Mouse (Mus musculus): ENCODE data around the gene Mtmr12.

Mtmr12 gene

DNA sequence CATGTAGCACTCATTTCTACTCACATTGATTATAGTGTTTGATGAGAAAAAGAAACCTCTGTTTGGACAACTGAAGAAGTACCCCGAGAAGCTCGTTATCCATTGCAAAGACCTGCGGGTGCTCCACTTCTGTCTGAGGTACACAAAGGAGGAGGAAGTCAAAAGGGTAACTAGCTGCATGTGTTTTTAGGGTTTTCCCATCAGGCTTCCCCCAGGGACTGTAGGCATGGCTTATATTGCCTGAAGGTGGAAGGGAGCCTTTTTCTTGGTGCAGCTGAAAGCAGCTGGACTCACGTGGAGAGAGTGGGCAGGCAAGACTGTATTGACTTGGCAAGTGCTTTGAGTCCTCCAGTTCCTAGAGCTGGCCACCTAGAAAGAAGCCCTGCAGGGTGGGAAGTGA lies 31.2 kb downstream of the Mtmr12 start:
- DNase-seq (ENCODE audit: low spot score in 2 of 2), result no peak

DNA sequence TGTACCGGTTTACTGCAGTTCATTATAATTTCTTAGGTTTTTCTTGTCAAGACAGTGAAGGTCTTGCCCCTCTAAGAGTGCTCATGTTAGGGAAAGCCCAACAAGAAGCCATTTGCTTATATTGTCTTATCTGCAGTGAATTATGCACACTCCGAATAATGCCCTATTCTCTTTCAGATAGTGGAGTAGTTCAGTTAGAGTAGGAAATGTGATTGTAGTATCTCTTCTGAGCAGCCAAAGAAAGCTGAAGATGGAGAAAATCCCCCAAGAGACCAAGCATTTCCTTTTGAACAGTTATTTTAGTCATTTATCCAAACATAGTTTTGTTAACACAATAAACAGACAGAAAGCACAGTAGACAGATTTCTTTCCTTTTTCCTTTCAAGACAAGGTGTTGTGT lies 32.1 kb downstream of the Mtmr12 start:
- DNase-seq (ENCODE audit: low spot score in 2 of 2), result no peak

DNA sequence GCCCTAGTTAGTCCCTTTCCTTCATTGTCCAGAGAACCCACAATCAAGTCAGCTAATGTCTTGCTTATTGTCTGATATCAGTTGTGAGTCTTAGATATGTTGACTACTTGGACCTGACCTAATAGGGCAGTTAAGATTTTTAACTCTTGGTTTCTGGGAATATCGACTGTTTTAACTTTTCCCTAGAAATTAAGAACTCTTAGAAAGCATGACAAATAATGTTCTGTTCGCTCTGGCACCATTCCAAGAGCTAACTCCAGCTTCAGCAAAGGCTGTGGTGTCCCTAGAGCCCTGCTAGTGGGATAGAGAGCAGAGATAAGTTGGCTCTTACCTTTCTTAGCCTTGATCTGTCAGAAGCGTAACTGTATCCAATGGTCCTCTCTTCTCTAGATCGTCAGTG lies 32.7 kb downstream of the Mtmr12 start:
- no peak for DNase-seq (ENCODE audit: low spot score in 2 of 2)

DNA sequence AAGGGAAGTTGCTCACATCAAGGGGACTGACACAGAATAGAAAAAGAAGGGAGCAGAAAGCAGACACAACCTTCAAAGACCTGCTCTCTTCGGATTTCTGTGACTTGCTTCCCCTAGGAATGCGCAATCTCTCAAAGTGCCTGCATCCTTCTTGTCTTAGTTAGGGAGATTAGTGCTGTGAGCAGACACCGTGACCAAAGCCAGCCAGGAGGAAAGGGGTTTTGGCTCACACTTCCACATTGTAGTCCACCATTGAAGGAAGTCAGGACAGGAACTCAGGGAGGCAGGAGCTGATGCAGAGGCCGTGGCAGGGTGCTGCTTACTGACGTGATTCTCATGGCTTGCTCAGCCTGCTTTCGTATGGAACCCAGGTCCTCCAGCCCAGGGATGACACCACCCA lies 33.5 kb downstream of the Mtmr12 start:
- no peak for DNase-seq (ENCODE audit: low spot score in 2 of 2)

DNA sequence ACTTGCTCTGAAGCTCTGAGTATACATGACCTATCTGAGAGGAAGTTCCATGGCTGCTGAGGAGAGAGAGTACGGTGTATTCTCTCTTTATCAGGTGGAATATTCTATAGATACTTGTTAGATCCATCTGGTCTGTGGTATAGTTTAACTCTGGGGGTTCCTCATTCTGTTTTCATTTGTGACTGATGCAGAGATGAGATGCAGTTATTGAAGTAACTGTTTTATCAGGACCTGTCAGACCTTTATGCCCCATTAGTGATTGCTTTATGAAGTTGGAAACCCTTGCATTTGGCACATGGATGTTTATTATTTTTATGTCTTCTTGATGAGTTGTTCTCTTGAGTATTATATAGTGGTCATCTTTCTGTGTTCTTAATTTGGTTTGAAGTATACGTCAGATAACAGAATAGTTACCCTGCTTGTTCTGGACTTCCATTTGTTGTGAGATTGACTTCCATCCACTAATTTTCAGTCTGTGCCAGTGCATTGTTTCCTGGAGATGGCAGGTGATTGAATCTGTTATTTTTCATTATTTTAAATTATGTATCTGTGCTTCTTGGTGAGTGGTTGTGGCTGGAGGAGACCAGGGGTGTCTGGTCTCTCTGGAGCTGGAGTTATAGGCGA lies 36.0 kb downstream of the Mtmr12 start:
- no peak for DNase-seq (ENCODE audit: low spot score in 2 of 2)

DNA sequence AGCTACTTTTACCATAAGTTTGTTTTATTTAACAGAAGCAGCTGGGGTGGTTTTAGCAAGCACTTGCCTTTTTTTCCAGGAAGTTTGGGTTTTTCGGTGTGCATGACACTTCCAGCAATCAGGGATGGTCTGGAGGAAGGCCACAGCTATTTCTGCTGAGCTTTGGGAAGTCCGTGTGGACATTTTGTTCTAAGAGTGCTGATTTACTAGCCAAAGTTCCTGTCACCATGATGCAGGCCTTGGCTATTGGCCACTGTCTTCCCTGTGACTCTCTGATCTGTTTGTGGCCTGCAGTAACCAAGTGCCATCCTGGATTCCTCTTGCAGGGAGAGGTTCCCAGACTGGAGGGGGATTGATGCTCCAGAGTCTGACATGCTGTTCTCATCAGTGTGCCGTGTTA lies 39.0 kb downstream of the Mtmr12 start:
- DNase-seq (ENCODE audit: low spot score in 2 of 2), result peak; percentile 68 to 72

DNA sequence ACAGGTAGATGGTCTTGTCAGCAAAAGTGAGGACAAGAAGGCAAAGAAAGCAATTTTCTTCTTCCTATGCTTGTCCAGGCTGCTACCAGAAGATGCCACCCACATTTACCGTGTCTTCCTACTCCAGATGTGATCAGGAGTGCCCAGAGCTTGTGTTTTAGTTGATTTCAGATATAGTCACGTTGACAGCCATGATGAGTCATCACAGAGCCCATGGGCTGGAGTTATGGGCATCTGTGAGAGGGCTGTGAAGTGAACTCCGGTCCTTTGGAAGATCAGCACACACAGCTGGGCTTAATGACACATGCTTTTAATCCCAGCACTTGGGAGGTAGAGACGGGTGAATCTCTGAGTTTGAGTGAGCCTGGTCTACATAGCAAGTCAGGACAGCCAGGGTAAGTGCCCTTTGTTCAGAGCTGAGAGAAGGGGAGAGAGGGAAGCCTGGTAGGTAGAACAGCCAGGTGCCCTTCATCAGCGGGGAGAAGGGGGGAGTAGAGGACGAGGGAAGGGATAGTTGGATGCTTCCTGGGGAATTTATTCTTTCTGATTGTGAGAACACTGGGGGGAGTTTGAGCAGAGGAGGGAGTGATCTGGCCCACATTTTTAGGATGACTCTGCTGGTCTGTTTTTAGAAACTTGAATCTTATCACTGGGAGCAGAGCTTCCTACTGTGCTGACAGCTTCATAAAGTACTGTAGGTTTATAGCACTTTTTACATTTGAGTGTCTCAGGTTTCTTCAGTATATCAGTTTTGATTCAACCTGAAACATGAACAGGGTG lies 40.9 kb downstream of the Mtmr12 start:
- DNase-seq (ENCODE audit: low spot score in 2 of 2), result no peak

DNA sequence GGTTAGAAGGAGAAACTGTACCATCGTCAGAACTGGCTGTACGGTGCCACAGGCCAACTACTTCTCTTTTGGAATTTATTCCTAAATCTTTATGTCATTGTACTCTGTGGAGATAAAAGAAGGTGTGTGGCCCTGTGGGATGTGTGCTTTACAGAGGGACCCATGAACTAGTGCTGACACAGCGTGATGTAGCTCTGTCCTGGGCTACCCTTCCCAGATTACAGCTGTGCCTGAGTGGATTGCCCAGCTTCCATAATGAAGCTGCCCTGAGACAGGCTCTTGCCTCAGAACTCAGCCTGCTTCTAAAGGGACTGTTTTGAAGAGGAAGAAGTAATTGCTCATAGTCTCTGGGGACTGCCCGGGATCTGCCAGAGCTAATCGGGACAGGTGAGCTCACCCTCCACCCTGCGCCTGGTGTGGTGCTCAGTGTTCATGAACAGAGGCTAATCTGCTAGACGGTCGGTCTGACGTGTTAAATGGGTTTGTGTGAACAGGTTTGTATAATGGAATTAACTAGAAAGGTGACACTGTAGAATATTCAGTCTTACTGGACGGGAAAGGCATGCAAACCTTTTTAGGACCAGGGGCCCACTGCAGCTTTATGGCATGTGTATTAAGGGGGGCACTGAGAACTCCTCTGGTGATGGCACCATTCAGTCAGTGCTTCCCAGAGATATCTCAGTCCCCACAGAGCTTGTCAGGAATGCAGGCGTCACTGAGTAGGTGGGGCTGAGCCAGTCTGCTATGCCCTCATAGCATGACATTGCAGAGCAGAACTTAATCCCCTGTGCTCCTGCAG lies 41.7 kb downstream of the Mtmr12 start:
- peak in 1 of 2 experiments; percentile 28 for DNase-seq (ENCODE audit: low spot score in 2 of 2)

DNA sequence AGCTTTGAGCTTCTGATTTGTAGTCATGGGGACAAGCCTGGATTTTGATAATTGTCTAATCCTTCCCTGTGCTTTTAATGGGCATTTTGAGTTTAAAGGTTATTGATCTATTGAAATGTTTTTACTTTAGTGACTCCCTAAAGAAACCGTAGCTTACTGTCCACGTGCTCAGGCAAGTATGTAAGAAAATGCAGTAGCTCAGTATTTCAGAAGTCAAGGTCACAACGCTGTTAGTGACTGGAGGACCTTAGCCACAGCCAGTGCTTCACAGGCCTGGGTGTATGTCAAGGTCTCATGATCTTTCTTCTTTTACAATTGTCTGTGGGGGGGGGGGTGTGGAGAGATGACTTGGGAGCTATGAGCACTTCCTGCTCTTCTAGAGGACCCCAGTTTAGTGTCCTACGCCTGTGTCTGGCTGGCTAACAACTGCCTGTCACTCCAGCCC lies 42.4 kb downstream of the Mtmr12 start:
- DNase-seq (ENCODE audit: low spot score in 2 of 2), result no peak

DNA sequence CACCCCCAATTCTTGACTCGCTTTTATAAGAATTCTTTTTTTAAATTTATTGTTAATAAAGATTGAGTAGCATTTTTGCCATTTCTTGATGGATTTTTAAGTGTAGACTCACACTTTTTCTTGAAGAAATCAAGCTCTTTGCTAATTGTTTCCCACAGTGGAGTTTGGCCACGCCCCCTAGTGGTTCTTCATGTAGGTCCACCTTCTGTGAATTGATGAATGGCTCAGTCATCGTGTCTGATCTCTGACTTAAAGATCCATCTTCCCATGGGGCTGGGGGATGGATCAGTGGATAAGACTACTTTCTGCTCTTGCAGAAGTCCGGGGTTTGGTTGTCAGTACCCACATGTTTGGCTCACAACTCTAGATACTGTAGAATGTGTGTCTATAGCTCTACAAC lies 43.5 kb downstream of the Mtmr12 start:
- DNase-seq (ENCODE audit: low spot score in 2 of 2), result no peak

DNA sequence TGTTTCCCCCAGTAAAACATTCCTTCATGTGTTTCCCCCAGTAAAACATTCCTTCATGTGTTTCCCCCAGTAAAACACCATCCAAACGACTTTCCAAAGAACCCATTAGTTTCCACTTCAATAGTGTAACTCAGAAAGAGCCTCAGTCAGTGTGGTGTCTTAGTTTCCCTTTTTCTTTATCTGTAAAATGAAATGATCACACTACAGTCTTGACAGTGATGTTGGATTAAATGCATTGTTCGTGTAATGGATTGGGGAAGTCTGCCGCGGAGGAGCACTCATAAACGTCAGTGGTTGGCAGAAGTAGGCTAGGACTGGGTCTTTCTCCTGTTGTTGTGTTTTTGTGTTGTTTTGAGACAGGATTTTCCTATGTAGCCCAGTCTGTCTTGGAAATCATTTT lies 45.5 kb downstream of the Mtmr12 start:
- DNase-seq (ENCODE audit: low spot score in 2 of 2), result no peak

DNA sequence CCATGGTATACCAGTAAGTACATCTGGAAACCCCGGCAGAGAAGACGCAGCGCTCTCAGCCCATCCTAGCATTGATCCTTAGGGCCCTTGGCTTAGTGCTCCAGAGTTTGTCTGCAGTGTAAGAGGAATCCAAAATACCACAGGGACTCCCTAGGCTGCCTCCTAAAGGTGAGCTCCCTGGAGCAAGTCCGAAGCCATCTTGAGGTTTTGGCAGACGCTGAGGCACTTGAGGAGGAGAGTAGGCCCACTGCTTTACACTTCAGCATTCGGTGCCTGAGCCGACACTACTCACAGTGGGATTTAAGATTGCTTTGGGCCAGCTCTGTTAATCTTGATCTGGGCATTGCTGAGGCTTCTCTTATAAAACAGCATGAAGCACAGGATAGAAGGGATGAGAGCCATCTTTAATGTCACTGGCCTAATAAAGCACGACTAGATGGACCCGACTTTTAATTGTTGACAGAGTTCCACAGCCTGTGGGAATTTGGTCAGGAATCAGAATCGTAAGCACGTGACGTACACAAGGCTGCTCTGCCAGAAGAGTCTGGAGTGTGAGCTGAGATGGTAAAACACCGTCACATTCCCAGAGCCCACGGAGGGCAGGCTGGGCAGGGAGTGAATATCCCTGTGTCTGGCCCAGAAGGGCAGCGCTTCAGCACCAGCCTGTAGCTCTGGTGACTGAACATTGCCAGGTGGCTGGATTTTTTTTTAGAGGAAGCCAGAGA lies 46.8 kb downstream of the Mtmr12 start:
- DNase-seq (ENCODE audit: low spot score in 2 of 2), result no peak

DNA sequence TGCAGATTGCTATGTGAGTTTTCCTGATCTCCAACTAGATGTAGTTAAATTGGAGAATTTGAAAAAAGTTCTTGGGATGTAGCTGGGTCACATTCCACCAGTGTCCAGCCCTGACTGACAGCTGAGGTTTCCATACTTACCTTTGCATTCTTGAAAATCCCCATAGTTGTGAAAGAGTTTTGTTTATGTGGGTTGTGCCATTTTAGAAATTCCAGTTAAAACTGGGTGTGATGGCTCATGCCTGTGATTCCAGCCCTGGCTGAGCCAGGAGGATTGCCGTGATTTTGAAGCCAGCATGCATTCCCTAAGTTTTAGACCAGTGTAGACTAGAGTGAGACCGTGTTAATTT lies 47.3 kb downstream of the Mtmr12 start:
- DNase-seq (ENCODE audit: low spot score in 2 of 2), result no peak

DNA sequence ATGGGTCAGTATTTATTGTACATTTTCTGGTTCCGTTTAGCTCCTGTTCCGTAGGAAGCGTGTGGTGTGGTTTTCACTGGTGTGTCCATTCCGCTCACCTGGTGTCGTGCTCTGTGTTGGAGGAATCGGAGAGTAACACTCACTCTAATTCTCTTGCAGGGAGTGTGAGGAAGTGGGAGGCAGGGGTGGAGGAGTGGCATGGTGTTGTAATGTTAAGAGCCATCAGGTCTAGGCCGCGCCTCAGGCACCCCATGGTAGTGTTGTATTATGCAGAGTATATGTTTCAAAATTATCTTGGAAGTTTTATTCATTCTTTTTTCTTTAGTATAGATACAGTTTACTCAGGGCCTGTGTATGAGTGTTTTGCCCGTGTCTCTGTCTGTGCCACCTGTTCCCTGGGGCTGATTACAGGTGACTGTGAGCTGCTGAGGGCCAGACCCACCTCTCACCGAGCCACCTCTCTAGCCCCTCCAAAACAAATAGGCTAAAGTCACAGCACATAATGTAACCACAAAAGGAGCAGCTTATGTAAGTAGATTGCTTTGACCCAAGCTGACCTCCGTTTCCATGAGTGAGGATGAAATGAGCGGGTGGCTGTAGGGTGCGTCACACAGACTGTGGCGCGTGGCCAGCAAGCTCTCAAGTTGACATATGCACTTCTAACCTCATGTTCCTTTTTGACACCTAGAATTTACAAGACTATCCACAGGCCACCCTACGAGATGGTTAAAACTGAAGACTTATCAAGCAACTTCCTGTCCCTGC lies 53.1 kb downstream of the Mtmr12 start:
- DNase-seq (ENCODE audit: low spot score in 2 of 2), result no peak

DNA sequence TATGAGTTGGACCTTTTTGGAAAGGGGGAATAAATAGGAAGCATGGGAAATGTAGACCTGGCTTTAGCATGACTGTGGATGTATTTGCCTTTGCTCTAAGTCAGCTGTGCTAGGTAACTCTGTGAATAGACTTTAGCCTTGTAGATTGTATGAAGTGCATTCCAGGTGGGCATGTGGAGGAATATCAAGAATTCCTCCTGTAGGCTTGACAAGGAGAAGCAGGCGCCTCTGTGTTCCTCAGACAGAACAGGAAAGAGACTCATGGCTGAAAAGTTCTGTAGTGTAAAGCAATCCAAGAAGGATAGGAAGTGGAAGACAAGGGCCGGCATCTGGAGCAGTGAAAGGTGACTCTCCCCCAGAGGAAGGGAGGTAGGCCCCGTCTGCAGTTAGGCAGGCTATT lies 58.2 kb downstream of the Mtmr12 start:
- DNase-seq (ENCODE audit: low spot score in 2 of 2), result no peak

DNA sequence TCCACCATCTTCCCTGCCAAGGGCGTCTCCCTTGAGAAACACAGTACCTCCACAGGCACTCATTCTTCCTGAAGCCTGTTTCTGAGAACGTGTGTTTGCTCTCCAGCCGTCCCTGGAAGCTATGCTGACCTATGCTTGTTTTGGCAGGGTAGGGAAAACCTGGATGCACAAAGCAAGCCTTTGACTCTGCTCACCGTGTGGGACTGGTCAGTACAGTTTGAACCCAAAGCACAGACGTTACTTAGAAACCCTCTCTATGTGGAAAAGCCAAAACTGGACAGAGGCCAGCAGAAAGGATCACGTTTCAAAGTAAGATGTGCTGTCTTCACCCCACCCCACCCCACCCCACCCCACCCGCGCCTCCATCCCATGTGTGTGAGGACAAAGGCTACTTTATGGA lies 61.6 kb downstream of the Mtmr12 start:
- DNase-seq (ENCODE audit: low spot score in 2 of 2), result no peak

DNA sequence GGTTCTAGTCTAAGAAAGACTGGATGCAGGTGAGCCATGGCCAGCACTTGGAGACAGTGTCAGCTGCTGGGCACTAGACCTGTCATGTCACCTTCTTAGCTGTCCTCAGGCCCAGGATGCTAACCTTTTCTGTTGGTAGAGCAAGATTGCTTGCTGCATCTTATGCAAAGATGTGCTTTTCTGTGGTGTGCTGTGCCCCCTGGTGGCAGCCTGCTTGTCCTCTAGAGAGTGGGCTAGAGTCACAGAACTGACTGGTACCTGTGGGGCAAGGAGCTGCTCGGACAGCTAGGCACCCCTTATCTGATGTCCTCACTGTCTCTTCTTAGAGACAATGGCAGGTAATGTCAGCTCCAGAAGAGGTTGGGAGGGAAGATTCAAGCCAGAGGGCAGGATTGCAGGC lies 63.2 kb downstream of the Mtmr12 start:
- DNase-seq (ENCODE audit: low spot score in 2 of 2), result peak in 1 of 2 experiments; percentile 55

DNA sequence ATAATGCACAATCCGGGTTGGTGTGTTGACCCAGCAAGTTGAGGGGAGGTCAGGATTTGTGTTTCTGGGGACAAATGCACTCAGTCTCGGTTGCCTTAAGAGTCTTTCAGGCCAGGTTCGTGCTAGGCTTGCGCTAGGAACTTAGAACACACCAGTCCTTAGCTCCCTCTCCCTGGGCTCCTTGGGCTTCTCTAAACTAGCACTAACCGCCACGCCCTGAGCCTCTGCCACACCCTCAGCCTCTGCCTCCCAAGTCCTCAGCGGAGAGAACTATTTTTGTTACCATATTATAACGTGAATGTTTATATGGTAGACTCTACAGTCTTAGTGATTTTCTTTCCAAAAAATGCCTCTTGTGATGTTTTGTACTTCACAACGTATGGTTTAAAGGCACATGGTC lies 66.5 kb downstream of the Mtmr12 start:
- no peak for DNase-seq (ENCODE audit: low spot score in 2 of 2)

DNA sequence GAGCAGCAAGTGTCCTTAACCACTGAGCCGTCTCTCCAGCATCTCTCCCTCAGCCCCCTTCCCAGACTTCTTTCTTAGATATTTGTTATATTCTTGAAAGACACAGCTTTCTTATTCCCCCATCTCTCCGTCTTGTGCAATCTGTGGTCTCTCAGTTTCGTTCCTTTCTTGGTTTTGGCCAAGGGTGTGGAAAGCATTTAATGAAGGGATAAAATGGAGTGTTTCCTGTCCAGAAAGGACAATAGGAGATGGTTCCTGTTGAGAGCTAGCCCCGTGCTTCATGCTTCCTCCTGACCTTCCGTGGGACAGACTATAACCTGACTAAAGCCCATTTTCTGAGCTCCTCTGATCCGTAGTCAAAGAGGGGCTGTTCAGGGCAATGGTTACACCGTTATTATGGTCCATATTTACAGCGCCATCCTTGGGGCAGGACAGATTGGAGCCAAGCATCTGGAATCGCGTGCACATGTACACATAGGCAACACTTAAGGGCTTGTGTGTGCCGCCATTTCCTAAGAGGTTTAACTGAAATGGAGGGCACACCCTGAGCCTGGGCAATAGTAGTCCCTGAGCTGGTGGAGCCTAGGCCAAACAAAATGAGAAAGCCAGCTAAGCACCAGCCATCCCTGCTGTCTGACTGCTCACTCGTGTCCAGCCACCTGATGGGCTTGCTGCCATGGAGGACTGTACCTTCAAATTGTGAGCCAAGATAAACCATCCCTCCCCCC lies 68.7 kb downstream of the Mtmr12 start:
- peak in 1 of 2 experiments; percentile 16 for DNase-seq (ENCODE audit: low spot score in 2 of 2)

DNA sequence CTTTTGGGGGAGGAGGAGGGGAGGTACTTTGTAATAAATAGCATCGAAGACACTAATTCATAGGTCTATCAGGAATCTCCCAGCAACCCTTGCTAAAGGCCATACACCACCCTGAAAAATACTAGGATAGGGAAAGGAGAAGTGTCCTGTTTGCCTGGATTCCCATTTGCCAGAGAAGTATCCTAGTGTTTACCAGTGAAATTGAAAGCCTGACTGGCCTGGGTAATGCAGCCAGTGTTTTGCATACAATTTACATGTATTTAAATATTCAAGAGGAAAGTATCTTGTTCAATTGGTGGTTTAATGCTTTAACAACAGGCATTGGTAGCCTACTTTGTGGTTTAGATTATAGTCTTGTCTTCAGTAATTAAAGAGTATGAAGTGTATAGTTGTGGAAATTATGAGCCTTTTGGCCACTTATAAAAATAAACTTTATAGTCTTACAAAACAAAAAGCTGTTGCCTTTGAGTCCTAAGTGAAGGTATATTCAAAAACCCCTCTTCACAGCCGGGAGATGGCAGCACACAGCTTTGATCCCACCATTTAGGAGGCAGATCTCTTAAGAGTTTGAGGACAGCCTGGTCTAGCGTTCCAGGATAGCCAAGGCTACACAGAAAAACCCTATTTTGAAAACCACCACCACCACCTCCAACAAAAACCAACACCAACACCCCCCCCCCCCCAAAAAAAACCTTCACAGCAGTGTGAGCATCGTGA lies 69.4 kb downstream of the Mtmr12 start:
- DNase-seq (ENCODE audit: low spot score in 2 of 2), result no peak
